Mouse (Mus musculus) ES-E14 (cell line): ENCODE data around the gene Bicral. TPM values are rescaled to one million over a fixed set of nuclear protein-coding genes. Genes with fewer than 3 reads are reported as not detected.
A peak's percentile ranks its signal among the peaks of the same experiment; 100 is the strongest.

Experiments
- DNase-seq: peaks from one replicate; pipeline ENCODE4 v3.0.0-alpha.2; 2013; ENCODE audit warnings: low read depth, low spot score
- H3K27ac ChIP-seq: 2 replicates; pipeline ENCODE4 v1.5.1; 2012; ENCODE audit warnings: low read depth, mild to moderate bottlenecking, low read length, moderate library complexity, mixed read lengths; ENCODE audit not compliant: poor library complexity, insufficient read depth, severe bottlenecking
- H3K36me3 ChIP-seq: 2 replicates; pipeline ENCODE4 v1.6.1; 2012; ENCODE audit warnings: mild to moderate bottlenecking, low read length, moderate library complexity, mixed read lengths; ENCODE audit not compliant: control insufficient read depth, poor library complexity, insufficient read depth, severe bottlenecking
- H3K4me1 ChIP-seq, 2 experiments: fragments of 150-350 bp in 1 of 2; sonication (generic) in 1 of 2; 2 replicates each; pipeline ENCODE4 v1.6.1; 2012; ENCODE audit warnings: low read length in 2 of 2, mild to moderate bottlenecking in 1 of 2, mixed read lengths in 1 of 2; ENCODE audit not compliant: control insufficient read depth in 2 of 2, insufficient read depth in 2 of 2, poor library complexity in 1 of 2
- H3K4me3 ChIP-seq, 2 experiments: fragments of 150-350 bp in 1 of 2; sonication (generic) in 1 of 2; 2 replicates each; pipeline ENCODE4 v1.5.1; 2012; ENCODE audit warnings: low read length in 2 of 2, low read depth in 1 of 2, mild to moderate bottlenecking in 1 of 2, mixed read lengths in 1 of 2; ENCODE audit not compliant: insufficient read depth in 1 of 2, poor library complexity in 1 of 2, severe bottlenecking in 1 of 2
- H3K9ac ChIP-seq: 2 replicates; pipeline ENCODE4 v1.6.1; 2012; ENCODE audit warnings: low read depth, mild to moderate bottlenecking, low read length, mixed read lengths; ENCODE audit not compliant: poor library complexity, insufficient read depth, severe bottlenecking
- H3K9me3 ChIP-seq: fragments of 150-350 bp; sonication (generic); 2 replicates; pipeline ENCODE4 v1.6.1; 2012; ENCODE audit warnings: low read depth, mild to moderate bottlenecking, low read length; ENCODE audit not compliant: control insufficient read depth, insufficient read depth
- CHD2 ChIP-seq: IDR thresholded peaks from 2 replicates; pipeline ENCODE4 v1.6.1; 2014; ENCODE audit warnings: mild to moderate bottlenecking, low read depth, low read length, inconsistent platforms
- HCFC1 ChIP-seq: IDR thresholded peaks from 2 replicates; pipeline ENCODE4 v1.6.1; 2012; ENCODE audit warnings: low read length, inconsistent platforms, borderline replicate concordance; ENCODE audit not compliant: insufficient read depth
- MAFK ChIP-seq: IDR thresholded peaks from 2 replicates; pipeline ENCODE4 v1.6.1; 2014; ENCODE audit warnings: mild to moderate bottlenecking, low read depth, low read length, inconsistent platforms; ENCODE audit not compliant: insufficient read depth
- ZC3H11A ChIP-seq: IDR thresholded peaks from 2 replicates; pipeline ENCODE4 v1.6.1; 2012; ENCODE audit warnings: low read depth, mild to moderate bottlenecking, inconsistent platforms, low read length, borderline replicate concordance
- ZNF384 ChIP-seq: IDR thresholded peaks from 2 replicates; pipeline ENCODE4 v1.6.1; 2012; ENCODE audit warnings: low read depth, low read length, inconsistent platforms
- in situ Hi-C, 2 experiments: fragments of 600-800 bp; cut with MboI; formaldehyde crosslinking; loops; one replicate each; pipeline ENCODE4 v1.15.1; 2025; ENCODE audit warnings: low sequenced_read_pairs in 2 of 2, inconsistent platforms in 1 of 2; ENCODE audit not compliant: unreplicated experiment in 2 of 2
- total RNA-seq: library from RNA; depleted of rRNA; stranded (reverse); fragments of 300-350 nt; gene quantifications from 2 replicates; pipeline ENCODE4 v1.2.3, GENCODE M21; 2012; rRNA removed

Gene Bicral
- total RNA-seq = 20.2 and 27.1 TPM in 2 replicates

DNA sequence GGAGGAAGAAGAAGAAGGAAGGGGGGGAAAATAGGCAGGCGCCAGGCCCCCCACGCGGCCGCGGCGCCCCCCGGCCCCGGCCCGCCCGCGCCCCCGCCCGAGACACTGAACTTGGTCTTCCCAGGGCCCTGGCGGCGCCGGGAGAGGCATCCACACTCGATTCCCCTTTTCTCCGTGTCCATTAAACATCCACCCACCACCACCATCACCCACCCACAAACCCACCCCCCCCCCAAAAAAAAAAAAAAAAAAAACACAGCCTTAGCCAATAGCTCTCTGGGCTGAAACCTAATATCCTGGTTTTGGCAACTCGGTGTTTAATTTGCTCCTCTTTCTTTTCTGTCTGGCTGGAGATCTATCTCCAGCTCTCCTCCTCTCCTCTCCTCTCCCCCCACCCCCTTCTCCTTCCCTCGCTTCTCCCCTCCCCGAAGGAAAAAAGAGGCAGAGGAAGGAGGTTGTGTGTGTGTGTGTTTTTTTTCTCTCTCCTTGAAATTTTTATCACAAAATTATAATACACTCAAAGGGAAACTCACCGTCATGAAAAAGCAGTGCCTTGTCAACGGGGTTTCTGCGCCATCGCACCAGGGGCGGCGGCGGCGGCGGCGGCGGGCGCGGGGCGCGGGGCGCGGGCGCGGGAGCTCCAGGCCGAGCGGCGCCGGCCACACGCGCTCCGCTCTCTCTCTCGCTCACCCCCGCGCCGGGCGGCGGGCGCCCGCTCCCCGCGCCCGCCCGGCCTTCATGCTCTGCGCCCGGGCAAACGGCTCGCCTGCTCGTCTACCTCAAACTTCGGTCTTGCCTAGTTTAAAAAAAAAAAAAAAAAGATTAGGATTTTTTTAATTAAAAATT, at the start of gene Bicral:
TSS of gene Bicral (minus strand) at position 580 of the 846 bp plus-strand sequence.
- TF ChIP-seq ZC3H11A (no peak), ZNF384 (peak; percentile 79), HCFC1 (0 out of 2 replicates have a peak, but pooled peaks have one; percentile 9), MAFK (no peak)
- H3K9ac ChIP-seq = peak within 1 kb of the TSS; percentile 86
- no peaks in the 10 kb centered on the region for H3K36me3 ChIP-seq
- in situ Hi-C loops = no loop called here
- peaks cover 2 to 13% of the 10 kb centered on the region in 2 experiments; a peak in 3 of 4 replicates for H3K4me1 ChIP-seq
- DNase-seq = no peak
- H3K4me3 ChIP-seq = peak within 1 kb of the TSS; percentile 77 to 94
- H3K9me3 ChIP-seq = no peaks in the 10 kb centered on the region
- peak within 1 kb of the TSS; percentile 97 for H3K27ac ChIP-seq

DNA sequence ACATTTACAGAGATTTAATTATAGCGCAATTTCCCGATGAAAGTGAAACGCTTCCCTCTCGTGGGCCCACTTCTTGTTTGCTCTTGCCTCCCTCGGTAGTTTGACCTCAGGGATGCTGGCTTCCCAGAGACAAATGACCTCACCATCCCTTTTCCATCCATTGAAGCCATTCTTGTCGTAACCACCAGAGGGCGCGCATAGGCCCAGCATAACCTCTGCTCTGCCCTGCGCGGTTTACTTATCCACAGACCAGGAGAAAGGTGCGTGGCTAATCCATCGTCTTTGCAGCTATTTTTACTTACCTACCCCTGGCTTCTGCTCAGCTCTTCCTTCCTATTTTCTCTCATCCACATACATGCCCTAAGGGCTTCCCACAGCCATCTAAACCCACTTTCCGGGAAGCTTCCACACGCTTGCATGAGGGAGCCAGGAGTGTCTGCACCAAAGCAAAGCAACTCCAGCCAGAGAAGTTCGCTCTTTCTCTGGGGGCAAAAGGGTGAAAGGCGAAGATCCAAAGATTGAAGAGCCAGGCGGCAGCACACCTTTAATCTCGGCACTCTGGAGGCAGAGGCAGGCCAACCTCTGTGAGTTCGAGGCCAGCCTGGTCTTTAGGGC, 45.7 kb upstream of the Bicral start:
- H3K9me3 ChIP-seq = no peaks in the 10 kb centered on the region
- peak overlapping the region; percentile 48 to 54 for H3K4me3 ChIP-seq
- TF ChIP-seq ZNF384 (no peak), MAFK (no peak), HCFC1 (no peak), ZC3H11A (peak; percentile 65), CHD2 (no peak)
- peak; percentile 89 for DNase-seq
- peaks cover 0 to 5% of the 10 kb centered on the region in 2 experiments; a peak in 2 of 4 replicates for H3K4me1 ChIP-seq
- no peak overlapping the region for H3K27ac ChIP-seq
- in situ Hi-C loops = no loop called here
- peak overlapping the region; percentile 64; the same call in 1 of the 2 replicates for H3K9ac ChIP-seq
- no peaks in the 10 kb centered on the region for H3K36me3 ChIP-seq

DNA sequence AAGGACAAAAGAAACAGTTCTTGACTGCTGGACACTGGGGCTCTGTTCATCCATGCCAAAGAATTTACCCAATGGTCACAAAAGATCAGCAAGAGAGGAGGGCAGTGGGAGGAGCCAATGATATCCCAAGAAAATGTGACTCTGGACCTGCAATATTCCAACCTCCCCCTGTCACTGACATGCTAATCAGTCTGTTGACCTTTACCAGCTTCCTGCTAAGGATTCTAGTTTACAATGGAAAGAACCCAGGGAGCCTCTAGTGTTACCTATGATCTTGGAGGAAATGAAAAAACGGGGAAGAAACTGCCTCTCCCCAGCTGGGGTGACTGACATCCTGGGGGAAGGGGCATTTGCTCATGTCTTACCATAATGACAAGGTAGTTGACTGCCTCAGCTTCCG, 42.7 kb upstream of the Bicral start:
- Histone ChIP-seq H3K36me3 (no peaks in the 10 kb centered on the region), H3K4me3 (no peak overlapping the region), H3K9me3 (no peaks in the 10 kb centered on the region), H3K9ac (no peak overlapping the region), H3K27ac (no peak overlapping the region), H3K4me1 (peaks cover 0 to 7% of the 10 kb centered on the region in 2 experiments; a peak in 2 of 4 replicates)
- in situ Hi-C loops = no loop called here
- no peak for TF ChIP-seq HCFC1
- TF ChIP-seq MAFK = no peak
- TF ChIP-seq ZNF384 = no peak
- no peak for TF ChIP-seq CHD2
- TF ChIP-seq ZC3H11A = no peak
- DNase-seq = no peak

DNA sequence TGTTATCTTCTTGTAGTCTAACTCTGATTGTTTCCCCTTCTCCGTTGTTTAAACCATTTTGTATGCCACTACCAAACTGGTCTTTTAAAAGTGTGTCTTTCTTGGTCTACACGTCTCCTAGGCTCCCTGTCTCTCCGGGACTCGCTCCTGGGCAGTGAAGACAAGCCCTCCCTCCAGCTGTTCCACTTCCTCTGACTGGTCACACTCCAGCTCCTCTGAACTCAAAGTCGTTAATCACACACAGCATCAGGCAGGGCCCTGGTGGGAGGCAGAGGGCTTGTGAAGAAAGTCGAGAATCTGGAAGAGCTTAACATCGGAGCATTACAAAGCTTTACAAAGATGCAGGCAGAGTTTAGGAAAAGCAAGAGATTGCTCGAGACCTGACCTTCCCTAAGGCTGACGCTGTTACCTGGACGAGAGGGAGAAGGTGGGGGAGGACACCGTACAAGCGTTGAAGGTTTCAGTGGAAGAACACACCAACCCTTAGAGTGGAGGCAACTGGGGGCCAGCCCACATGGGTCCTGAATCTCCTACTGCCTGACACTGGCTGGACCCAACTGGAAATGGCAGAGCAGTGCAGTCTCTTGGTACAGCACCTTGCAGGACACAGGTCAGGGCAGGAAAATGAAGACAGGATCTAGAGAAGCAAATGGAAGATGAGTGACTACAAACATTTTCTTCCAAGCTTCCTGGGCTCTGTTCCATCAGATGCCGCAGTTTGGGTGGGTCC, 39.1 kb upstream of the Bicral start:
- in situ Hi-C loops = no loop called here
- Histone ChIP-seq H3K36me3 (peaks cover 3% of the 10 kb centered on the region; the same call in 1 of the 2 replicates), H3K9me3 (no peaks in the 10 kb centered on the region), H3K4me3 (no peak overlapping the region), H3K4me1 (peaks cover 0 to 16% of the 10 kb centered on the region in 2 experiments; a peak in 3 of 4 replicates), H3K9ac (no peak overlapping the region), H3K27ac (no peak overlapping the region)
- TF ChIP-seq MAFK (no peak), ZC3H11A (no peak), ZNF384 (no peak), CHD2 (no peak), HCFC1 (no peak)
- no peak for DNase-seq
